Mouse (Mus musculus): ENCODE measurements at regions not wholly inside any gene's neighbourhood (a gene's known extent, or its start where the extent isn't known, plus 50 kb on each side); places are given as distances from the start of the nearest gene placed in this dataset.

DNA sequence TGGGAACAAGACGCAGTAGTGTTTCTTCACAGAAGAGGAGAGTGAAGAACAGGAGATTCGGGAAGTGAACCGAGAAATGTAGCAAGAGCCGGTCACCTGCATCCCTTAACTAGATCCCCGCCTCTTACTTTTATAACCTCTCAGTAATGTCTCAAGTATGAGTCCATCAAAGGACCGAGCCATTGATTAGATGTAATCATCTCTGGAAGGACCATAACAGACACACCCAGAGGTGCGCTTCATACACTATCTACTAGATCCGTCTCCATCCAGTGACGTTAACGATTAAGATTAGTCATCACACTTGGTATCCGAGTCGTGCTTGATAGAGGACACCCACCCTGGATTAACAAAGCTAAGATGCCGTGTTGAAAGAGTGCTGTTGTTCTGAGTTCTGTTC, 252.9 kb downstream of the Sox9 start:
- TF ChIP-seq CTCF (IDR thresholded peaks at IDR 0.05; ENCODE audit: borderline replicate concordance, insufficient read depth, low read length) = no peak
- no peak for TF ChIP-seq POLR2A (IDR thresholded peaks at IDR 0.05; ENCODE audit: low read depth, low read length)
- H3K27ac ChIP-seq (ENCODE audit: insufficient read depth, low read length) = no peak overlapping the region
- no peak overlapping the region for H3K4me3 ChIP-seq (ENCODE audit: insufficient read depth, low read length)
- H3K4me1 ChIP-seq (ENCODE audit: control insufficient read depth, insufficient read depth, low read length) = peaks cover 11% of the 10 kb centered on the region

DNA sequence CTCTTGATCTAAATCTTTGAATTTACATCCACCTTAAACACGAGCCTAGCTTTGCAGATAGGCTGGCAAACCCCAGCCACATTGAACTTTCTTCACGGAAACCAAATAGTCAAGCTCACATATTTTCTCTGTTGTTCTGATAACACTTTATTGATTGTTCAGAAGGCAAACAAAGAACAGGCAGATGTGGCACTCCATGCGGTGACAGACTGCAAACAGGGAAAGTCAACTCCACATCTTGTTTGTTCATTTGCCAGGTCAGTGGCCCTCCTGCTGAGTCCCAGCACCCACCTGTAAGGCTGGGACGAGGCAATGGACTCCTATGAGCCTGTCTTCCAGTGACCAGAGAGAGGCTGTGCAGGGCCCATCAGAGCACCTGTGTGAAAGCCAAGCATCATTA, 255.7 kb downstream of the Sox9 start:
- TF ChIP-seq POLR2A (IDR thresholded peaks at IDR 0.05; ENCODE audit: low read depth, low read length) (no peak), CTCF (IDR thresholded peaks at IDR 0.05; ENCODE audit: borderline replicate concordance, insufficient read depth, low read length) (no peak)
- Histone ChIP-seq H3K4me1 (ENCODE audit: control insufficient read depth, insufficient read depth, low read length) (peaks cover 4% of the 10 kb centered on the region), H3K4me3 (ENCODE audit: insufficient read depth, low read length) (no peak overlapping the region), H3K27ac (ENCODE audit: insufficient read depth, low read length) (no peak overlapping the region)

DNA sequence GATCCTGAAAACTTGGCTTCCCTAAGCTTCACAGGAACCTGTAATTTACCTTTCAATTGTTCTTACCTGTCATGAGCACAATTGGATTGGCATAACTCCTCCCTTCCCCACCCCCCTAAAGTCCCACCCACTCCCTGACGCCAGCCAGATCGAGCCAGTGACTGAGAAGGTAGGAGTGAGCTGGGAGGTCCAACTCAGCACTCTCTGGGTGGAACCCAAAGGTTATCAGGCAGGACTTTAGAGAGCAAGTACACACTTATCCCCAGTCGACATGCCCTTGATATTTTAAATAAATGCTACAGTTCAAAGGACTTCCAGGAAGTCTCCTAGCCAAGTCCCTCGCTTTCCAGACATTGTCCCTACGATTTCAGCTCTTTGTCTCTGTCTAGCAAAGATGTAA, 260.7 kb downstream of the Sox9 start:
- H3K27ac ChIP-seq (ENCODE audit: insufficient read depth, low read length) = no peak overlapping the region
- TF ChIP-seq POLR2A (IDR thresholded peaks at IDR 0.05; ENCODE audit: low read depth, low read length) (no peak), CTCF (IDR thresholded peaks at IDR 0.05; ENCODE audit: borderline replicate concordance, insufficient read depth, low read length) (no peak)
- no peaks in the 10 kb centered on the region for H3K4me1 ChIP-seq (ENCODE audit: control insufficient read depth, insufficient read depth, low read length)
- H3K4me3 ChIP-seq (ENCODE audit: insufficient read depth, low read length) = no peak overlapping the region

DNA sequence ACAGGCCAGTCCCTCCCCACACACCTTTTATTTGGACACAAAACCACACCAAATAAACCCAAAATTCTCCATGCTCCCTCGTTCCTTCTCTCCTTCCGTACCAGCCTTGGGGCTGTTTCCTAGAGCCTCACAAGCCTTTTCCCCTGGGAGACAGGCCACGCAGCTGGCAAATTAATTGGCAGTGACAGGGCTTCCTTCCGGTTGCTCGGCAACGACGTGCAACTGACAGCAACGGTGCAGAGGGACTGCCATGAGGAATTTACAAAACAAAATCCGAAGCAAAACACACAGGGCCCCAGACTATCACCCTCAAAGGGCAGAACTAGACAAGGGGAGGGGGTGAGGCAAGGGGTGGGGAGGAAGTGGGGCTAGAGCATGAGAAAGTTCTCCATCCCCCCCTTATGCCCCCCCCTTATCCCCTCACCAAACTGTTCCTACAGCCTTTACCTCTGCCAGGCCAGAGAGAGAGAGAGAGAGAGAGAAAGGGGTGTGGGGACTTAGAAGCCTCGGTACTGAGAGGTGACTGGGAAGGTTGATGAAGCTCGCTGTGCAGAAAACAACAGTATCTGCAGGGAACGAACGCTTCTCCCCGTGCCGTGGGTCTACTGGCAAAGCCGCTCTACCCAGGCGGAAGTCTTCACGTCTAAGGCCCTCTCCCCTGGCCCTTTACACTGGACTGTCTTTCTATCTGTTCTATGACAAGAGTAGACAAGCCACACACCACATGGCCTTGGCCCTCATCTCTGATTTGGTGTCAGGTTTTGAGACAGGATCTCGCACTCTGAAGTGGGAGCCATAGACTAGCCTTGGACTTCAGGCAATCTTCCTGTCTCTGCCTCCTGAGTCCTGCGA, 264.4 kb downstream of the Sox9 start:
- Histone ChIP-seq H3K27ac (ENCODE audit: insufficient read depth, low read length) (no peak overlapping the region), H3K4me3 (ENCODE audit: insufficient read depth, low read length) (no peak overlapping the region), H3K4me1 (ENCODE audit: control insufficient read depth, insufficient read depth, low read length) (no peaks in the 10 kb centered on the region)
- no peak for TF ChIP-seq POLR2A (IDR thresholded peaks at IDR 0.05; ENCODE audit: low read depth, low read length)
- no peak for TF ChIP-seq CTCF (IDR thresholded peaks at IDR 0.05; ENCODE audit: borderline replicate concordance, insufficient read depth, low read length)

DNA sequence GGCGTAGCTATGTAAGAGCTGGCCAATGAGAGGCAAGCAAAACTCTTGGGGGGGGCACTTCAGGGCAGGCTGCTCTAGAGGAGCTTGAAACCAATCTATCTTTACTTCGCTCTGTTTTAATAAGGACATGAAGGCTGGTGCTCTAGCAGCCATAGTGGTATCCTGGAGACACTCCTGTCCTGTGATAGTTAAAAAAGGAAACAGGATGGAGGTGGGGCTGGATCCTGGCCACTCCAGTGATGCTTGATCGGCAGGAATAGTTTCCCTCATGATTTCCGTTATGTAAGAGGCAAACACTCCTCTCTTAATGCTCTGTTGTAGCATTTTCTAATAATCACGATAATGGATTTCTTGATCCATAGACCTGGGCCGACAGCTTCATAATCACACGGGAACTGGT, 266.1 kb downstream of the Sox9 start:
- Histone ChIP-seq H3K4me1 (ENCODE audit: control insufficient read depth, insufficient read depth, low read length) (no peaks in the 10 kb centered on the region), H3K27ac (ENCODE audit: insufficient read depth, low read length) (no peak overlapping the region), H3K4me3 (ENCODE audit: insufficient read depth, low read length) (no peak overlapping the region)
- TF ChIP-seq POLR2A (IDR thresholded peaks at IDR 0.05; ENCODE audit: low read depth, low read length) (no peak), CTCF (IDR thresholded peaks at IDR 0.05; ENCODE audit: borderline replicate concordance, insufficient read depth, low read length) (no peak)

DNA sequence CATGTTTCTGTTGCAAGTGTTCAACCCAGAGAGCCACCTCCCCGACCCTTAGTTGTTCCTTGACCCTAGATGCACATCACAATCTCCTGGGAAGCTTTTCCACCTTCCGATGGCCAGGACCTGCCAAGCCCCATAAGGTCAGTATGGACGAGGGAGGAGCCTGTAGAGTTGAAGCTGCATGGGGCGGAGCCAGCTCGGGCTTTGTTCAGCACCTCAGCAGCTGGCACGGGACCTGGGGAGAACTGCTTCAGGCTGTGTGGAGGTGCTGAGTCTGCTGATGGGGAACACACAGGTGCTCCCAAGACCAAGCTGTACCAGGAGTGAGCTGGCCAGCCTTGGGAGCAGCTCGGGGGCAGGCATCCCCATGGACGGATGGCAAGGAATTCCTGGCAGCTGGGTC, 267.6 kb downstream of the Sox9 start:
- H3K4me1 ChIP-seq (ENCODE audit: control insufficient read depth, insufficient read depth, low read length) = no peaks in the 10 kb centered on the region
- TF ChIP-seq POLR2A (IDR thresholded peaks at IDR 0.05; ENCODE audit: low read depth, low read length) (no peak), CTCF (IDR thresholded peaks at IDR 0.05; ENCODE audit: borderline replicate concordance, insufficient read depth, low read length) (no peak)
- H3K27ac ChIP-seq (ENCODE audit: insufficient read depth, low read length) = no peak overlapping the region
- no peak overlapping the region for H3K4me3 ChIP-seq (ENCODE audit: insufficient read depth, low read length)

DNA sequence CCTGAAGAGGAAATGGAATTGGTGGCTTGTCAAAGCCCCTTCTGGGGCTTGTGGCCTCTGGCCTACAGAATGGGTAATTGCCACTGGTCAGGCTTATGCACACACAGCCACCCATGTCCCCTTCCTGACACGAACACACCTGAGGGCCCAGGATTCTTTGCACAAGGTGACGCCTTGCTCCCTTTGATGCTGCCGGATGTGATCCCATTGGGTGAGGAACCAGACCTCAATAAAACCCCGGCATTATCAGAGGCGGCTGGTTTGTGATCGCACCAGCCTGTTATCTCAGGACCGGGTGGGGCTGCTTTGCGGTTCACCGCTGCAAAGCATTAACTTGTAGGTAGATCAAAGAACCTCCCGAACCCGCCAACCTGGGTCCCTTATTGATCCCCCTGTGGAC, 270.5 kb downstream of the Sox9 start:
- Histone ChIP-seq H3K4me3 (ENCODE audit: insufficient read depth, low read length) (no peak overlapping the region), H3K4me1 (ENCODE audit: control insufficient read depth, insufficient read depth, low read length) (no peaks in the 10 kb centered on the region), H3K27ac (ENCODE audit: insufficient read depth, low read length) (no peak overlapping the region)
- no peak for TF ChIP-seq CTCF (IDR thresholded peaks at IDR 0.05; ENCODE audit: borderline replicate concordance, insufficient read depth, low read length)
- no peak for TF ChIP-seq POLR2A (IDR thresholded peaks at IDR 0.05; ENCODE audit: low read depth, low read length)

DNA sequence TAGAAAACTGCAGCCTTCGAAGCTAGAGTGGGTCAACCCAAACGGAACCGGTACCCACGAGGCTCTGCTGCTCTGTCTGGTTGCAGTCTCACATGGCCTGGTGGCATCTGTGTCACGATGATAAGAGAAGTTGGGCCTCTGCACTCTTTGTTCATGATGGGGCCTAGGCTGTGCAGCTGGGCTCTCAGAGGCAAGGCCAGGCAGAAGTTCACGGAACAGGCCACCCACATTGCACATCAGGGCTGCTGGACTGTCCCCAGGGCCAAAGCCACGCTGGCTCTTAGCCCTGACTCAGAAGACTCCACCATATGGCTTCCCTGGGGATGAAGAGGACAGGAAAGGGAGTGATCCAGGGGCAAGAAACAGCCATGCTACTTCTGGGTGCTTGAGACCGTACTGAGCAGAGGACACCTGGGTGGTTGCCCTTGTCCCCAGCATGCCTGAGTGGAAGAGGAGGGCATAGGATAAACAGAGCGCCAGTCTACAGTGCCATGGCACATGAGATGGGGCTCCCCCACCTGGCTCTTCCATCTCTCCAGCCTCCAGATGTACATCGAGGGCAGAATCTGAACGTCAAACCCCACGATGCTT, 274.1 kb downstream of the Sox9 start:
- Histone ChIP-seq H3K4me3 (ENCODE audit: insufficient read depth, low read length) (no peak overlapping the region), H3K4me1 (ENCODE audit: control insufficient read depth, insufficient read depth, low read length) (peaks cover under 1% of the 10 kb centered on the region), H3K27ac (ENCODE audit: insufficient read depth, low read length) (no peak overlapping the region)
- no peak for TF ChIP-seq CTCF (IDR thresholded peaks at IDR 0.05; ENCODE audit: borderline replicate concordance, insufficient read depth, low read length)

DNA sequence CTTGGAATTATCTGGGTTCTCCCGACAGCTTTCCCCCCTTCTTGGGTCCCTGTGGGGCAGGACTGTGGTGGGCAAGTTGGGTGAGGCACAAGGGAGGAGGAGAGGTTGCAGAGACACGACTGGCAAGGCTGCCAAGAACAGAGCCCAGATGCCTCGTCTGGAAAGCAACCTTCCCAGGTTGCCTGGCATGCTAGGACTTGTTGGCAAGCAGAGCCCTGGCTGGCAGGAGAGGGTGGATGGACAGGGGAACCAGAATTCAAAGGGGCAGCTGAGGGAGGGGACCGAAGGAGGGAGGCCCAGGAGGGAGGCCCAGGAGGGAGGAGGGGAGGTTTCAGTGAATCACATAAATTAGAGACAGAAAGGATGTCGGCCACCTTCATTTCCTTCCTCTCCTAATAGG, 274.8 kb downstream of the Sox9 start:
- Histone ChIP-seq H3K4me3 (ENCODE audit: insufficient read depth, low read length) (no peak overlapping the region), H3K4me1 (ENCODE audit: control insufficient read depth, insufficient read depth, low read length) (peaks cover 5% of the 10 kb centered on the region), H3K27ac (ENCODE audit: insufficient read depth, low read length) (no peak overlapping the region)
- TF ChIP-seq POLR2A (IDR thresholded peaks at IDR 0.05; ENCODE audit: low read depth, low read length) (no peak), CTCF (IDR thresholded peaks at IDR 0.05; ENCODE audit: borderline replicate concordance, insufficient read depth, low read length) (no peak)

DNA sequence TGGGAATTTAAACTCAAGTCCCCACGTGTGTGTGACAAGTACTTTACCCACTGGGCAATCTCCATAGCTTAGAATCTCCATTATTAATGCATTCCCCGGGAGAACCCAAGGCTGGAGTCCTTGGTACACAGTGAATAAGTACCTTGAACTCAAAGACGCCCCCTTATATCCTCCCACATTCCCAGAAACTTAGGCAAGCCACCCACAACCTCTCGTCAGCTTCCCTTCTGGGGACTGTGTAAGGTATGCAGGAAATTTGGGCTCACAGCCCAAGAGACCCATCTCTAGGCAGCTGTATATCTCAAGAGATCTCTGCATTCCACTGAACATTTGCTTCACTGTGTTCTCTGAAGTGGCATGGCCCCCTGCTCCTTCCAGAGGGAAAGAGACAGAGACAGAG, 288.3 kb downstream of the Sox9 start:
- no peak for TF ChIP-seq CTCF (IDR thresholded peaks at IDR 0.05; ENCODE audit: borderline replicate concordance, insufficient read depth, low read length)
- no peak for TF ChIP-seq POLR2A (IDR thresholded peaks at IDR 0.05; ENCODE audit: low read depth, low read length)
- Histone ChIP-seq H3K4me1 (ENCODE audit: control insufficient read depth, insufficient read depth, low read length) (0 out of 2 replicates have a peak, but pooled peaks cover 2% of the 10 kb centered on the region), H3K27ac (ENCODE audit: insufficient read depth, low read length) (no peak overlapping the region), H3K4me3 (ENCODE audit: insufficient read depth, low read length) (no peak overlapping the region)

Data from embryonic fibroblast, embryonic 13.5 days (primary cell).